Mouse (Mus musculus) testis, adult 2 months (tissue): ENCODE results near the gene Trappc3l.

Source experiments
- CTCF ChIP-seq: fragments of 200-500 bp; IDR thresholded peaks from 2 replicates; pipeline ENCODE4 v1.5.1; 2012; ENCODE audit warnings: low read depth, mild to moderate bottlenecking, inconsistent platforms, low read length, moderate library complexity; ENCODE audit not compliant: control insufficient read depth, insufficient read depth, insufficient replicate concordance
- POLR2A ChIP-seq: fragments of 200-500 bp; IDR thresholded peaks from 2 replicates; pipeline ENCODE4 v1.6.1; 2012; ENCODE audit warnings: low read depth, mild to moderate bottlenecking, inconsistent platforms, low read length, moderate library complexity; ENCODE audit not compliant: control insufficient read depth

GRCm38 (mm10) chr10:34036587-34036986 lies 810 bp upstream of the Trappc3l start:
- TF ChIP-seq CTCF (peak; percentile 20; the same call in 1 of the 2 replicates), POLR2A (no peak)
